Mouse (Mus musculus): ENCODE data around the gene Gm17332. TPM values are rescaled to one million over a fixed set of nuclear protein-coding genes. Genes with fewer than 3 reads are reported as not detected.

Gm17332 gene
- total RNA-seq (2023), result not detected in 2 replicates

GRCm38 (mm10) chr11:31182362-31182761, at the start of gene Gm17332:
TSS of gene Gm17332 (minus strand) at chr11:31182462.

Other genes with a start within 250 kb of the Gm17332 start
- 16.3 and 19.7 TPM in 2 replicates for gene Erlec1, start 228.1 kb downstream of the Gm17332 start, total RNA-seq (2023)
- gene Chac2, start 196.1 kb downstream of the Gm17332 start, total RNA-seq (2023), result 1.9 and 3.4 TPM in 2 replicates
- not detected in 2 replicates for gene Stc2, start 187.6 kb upstream of the Gm17332 start, total RNA-seq (2023)